Mouse (Mus musculus): ENCODE measurements at regions not wholly inside any gene's neighbourhood (a gene's known extent, or its start where the extent isn't known, plus 50 kb on each side); places are given as distances from the start of the nearest gene placed in this dataset.

DNA sequence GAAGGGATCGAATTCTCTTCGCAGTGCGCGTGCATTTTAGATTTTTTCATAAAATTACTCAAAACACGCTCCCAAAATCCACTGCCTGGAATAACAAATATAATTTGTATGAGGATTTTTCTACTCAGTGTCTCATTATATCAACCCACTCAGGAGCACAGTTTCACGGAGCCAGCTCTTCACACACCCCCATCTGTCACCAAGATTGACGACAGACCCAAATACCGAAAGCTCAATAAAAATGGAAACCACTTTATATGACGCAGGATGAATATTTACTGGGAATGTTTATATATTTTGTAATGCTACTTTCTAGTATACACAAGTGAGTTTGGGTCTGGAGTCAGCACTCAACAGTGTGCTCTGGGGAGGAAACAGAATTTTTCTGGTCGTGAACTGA, 333.0 kb downstream of the Nkx6-1 start:
- 92% methylated on average over 10 of the region's 10 CpGs for WGBS
- no peak for TF ChIP-seq POLR2A (IDR thresholded peaks at IDR 0.05; ENCODE audit: insufficient read depth, low read depth, low read length)
- TF ChIP-seq CTCF (IDR thresholded peaks at IDR 0.05; ENCODE audit: insufficient read depth, low read depth, low read length), result no peak
- Histone ChIP-seq H3K4me3 (ENCODE audit: insufficient read depth, low read depth, low read length) (no peak overlapping the region), H3K4me1 (ENCODE audit: control insufficient read depth, insufficient read depth, low read length) (no peaks in the 10 kb centered on the region), H3K27ac (ENCODE audit: insufficient read depth, low read depth, low read length) (no peak overlapping the region)

DNA sequence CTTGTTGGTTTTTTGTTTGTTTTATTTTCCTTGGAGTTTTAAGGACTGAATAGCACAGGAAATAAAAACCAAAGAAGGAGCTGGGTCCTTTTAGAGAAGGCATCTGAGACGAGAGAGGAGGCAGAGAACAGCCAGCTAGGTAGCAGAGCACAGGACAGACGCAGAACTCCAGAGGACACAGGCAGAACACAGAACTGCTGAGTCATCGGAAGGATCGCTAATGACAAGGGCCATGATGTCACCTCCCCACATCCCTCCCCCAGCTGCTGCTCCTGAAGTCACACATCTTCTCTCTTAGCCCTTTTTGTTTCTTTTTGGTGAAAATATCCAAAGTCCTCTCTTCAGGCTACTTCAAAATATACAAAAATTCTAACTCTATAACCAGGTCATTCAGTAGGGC, 338.7 kb downstream of the Nkx6-1 start:
- 65% methylated on average over 4 of the region's 4 CpGs for WGBS
- Histone ChIP-seq H3K4me1 (ENCODE audit: control insufficient read depth, insufficient read depth, low read length) (peaks cover 2% of the 10 kb centered on the region; the same call in 1 of the 2 replicates), H3K27ac (ENCODE audit: insufficient read depth, low read depth, low read length) (no peak overlapping the region), H3K4me3 (ENCODE audit: insufficient read depth, low read depth, low read length) (no peak overlapping the region)
- no peak for TF ChIP-seq POLR2A (IDR thresholded peaks at IDR 0.05; ENCODE audit: insufficient read depth, low read depth, low read length)
- TF ChIP-seq CTCF (IDR thresholded peaks at IDR 0.05; ENCODE audit: insufficient read depth, low read depth, low read length), result no peak

DNA sequence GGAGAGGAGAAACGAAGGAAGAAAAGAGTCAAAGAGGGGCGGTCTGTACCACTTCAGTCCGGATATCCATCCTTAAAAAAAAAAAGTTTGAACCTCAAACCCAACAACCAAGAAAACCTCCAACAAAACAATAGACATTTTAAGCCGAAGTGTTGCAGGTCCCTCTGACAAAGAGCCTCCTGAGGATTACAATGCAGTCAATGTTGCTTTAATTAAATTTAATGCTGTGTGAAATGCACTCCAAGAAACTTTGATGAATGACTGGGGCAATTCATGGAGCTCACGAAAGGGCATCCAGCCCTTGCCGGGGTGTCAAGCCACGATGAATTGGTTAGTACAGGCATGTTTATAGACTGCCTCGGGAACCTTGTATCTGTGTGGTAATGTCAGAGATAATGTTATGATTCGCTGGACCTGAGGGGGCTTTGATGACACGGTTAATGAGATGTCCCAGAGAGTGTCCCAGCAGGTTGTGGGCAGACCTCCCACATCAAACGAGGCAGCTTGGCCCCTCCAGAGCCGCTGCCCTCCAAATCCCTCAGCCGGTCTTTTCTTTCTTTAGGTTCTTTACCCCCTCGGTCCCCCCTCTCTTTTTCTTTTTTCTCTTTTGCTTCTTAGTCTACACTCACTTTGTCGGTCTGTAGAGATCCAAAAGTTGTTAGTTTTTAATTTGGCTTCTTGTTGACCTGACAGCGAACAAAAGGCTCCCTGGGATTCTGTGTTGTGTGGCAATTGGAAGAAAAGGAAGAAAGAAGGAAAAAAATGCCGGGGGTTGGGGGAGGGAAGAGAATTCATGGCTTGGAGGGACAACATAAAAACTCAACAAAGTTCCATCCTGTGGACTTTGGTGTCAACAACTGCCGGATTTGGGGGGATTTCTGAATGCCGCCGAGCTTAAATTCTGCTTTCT, 341.5 kb downstream of the Nkx6-1 start:
- WGBS, result 16% methylated on average over 20 of the region's 20 CpGs
- Histone ChIP-seq H3K4me3 (ENCODE audit: insufficient read depth, low read depth, low read length) (no peak overlapping the region), H3K27ac (ENCODE audit: insufficient read depth, low read depth, low read length) (no peak overlapping the region), H3K4me1 (ENCODE audit: control insufficient read depth, insufficient read depth, low read length) (peaks cover 2% of the 10 kb centered on the region; the same call in 1 of the 2 replicates)
- no peak for TF ChIP-seq POLR2A (IDR thresholded peaks at IDR 0.05; ENCODE audit: insufficient read depth, low read depth, low read length)
- no peak for TF ChIP-seq CTCF (IDR thresholded peaks at IDR 0.05; ENCODE audit: insufficient read depth, low read depth, low read length)

DNA sequence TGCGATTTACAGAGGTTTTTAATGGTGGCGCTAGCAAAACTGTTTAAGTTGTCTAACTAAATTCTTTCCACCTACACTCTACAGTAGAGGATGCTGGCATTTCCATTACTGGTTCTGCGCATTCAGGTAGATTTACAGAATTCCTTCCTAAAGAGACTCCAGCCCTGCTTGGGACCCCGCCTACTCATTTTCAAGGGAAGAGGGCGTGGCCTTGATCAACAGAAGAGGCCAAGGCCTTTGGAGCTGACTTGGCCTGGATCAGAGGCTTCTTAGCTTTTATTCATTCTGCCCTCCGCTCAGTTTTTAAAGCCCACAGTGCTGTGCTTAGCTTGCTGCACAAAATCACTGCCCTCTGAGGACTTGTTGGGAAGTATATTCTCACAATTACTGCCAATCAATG, 364.8 kb downstream of the Nkx6-1 start:
- Histone ChIP-seq H3K4me3 (ENCODE audit: insufficient read depth, low read depth, low read length) (no peak overlapping the region), H3K27ac (ENCODE audit: insufficient read depth, low read depth, low read length) (no peak overlapping the region), H3K4me1 (ENCODE audit: control insufficient read depth, insufficient read depth, low read length) (no peaks in the 10 kb centered on the region)
- no peak for TF ChIP-seq POLR2A (IDR thresholded peaks at IDR 0.05; ENCODE audit: insufficient read depth, low read depth, low read length)
- no peak for TF ChIP-seq CTCF (IDR thresholded peaks at IDR 0.05; ENCODE audit: insufficient read depth, low read depth, low read length)
- 91% methylated on average over 6 of the region's 6 CpGs for WGBS

DNA sequence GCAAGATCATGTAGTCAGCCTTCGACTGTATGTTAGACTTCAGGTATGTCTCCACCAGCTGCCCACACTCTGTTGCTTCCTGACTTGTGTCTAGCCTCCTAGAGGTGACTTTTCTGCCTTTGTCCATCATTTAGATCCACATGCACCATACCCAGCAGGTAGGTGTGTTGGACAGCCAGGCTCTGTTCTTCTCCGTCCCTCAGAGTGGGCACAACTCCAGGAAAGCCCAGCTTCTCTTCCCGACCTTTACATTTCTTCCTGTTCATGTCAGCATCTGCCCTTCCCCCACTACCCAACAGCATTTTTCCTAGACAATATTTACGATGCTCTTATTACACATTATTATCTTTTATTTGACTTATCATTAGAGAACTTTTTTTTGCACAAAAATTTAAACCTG, 366.4 kb downstream of the Nkx6-1 start:
- 83% methylated on average over 4 of the region's 4 CpGs for WGBS
- TF ChIP-seq POLR2A (IDR thresholded peaks at IDR 0.05; ENCODE audit: insufficient read depth, low read depth, low read length) (no peak), CTCF (IDR thresholded peaks at IDR 0.05; ENCODE audit: insufficient read depth, low read depth, low read length) (no peak)
- H3K27ac ChIP-seq (ENCODE audit: insufficient read depth, low read depth, low read length), result no peak overlapping the region
- no peak overlapping the region for H3K4me3 ChIP-seq (ENCODE audit: insufficient read depth, low read depth, low read length)
- H3K4me1 ChIP-seq (ENCODE audit: control insufficient read depth, insufficient read depth, low read length), result no peaks in the 10 kb centered on the region

DNA sequence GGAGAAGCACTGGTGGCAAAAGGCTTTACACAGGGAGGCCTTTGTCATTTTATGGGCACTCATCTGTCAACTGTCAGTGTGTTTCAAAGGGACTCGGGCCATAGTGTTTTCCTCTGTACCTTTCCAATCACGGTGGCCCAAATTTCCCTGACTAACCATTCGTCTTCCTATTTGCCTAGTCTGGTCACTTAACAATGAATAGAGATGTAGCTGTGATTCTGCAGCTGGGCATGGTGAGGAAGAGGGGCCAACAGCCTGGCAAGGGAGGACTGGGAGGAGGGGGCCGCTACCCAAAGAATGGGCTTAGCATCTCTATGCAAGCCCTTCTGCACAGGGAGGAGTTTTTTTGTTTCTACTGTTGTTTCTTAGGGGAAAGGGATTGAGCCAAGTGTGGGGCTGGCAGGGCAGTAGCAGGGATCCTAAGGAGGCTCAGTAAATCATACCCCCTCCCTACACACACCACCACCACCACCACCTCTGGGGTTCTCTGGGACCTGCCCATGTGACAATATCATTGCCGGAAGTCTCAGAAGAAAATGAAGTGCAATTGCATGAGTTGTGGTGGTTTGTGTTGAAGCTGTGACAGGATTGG, 367.2 kb downstream of the Nkx6-1 start:
- WGBS, result 59% methylated on average over 5 of the region's 5 CpGs
- H3K4me1 ChIP-seq (ENCODE audit: control insufficient read depth, insufficient read depth, low read length), result no peaks in the 10 kb centered on the region
- no peak overlapping the region for H3K4me3 ChIP-seq (ENCODE audit: insufficient read depth, low read depth, low read length)
- no peak for TF ChIP-seq CTCF (IDR thresholded peaks at IDR 0.05; ENCODE audit: insufficient read depth, low read depth, low read length)
- TF ChIP-seq POLR2A (IDR thresholded peaks at IDR 0.05; ENCODE audit: insufficient read depth, low read depth, low read length), result no peak
- no peak overlapping the region for H3K27ac ChIP-seq (ENCODE audit: insufficient read depth, low read depth, low read length)

DNA sequence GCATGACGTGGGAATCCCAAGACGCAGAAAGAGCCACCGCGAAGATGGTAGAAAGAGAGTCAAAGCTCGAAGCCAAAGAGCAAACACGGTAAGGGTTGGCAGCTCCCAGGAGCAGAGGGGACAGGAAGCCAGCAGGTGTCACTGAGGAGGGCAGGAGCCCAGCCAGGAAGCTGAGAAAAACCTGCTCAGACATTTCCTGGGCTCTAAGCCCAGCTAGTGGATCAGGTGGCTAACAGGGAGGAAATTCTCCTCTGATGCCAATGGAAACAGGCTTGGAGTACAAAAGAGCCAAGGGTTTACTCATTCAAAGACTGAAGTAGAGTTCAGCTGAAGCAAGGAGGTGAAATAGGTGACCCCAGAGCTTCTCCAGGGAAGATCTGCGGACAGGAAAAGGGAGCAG, 368.9 kb downstream of the Nkx6-1 start:
- TF ChIP-seq CTCF (IDR thresholded peaks at IDR 0.05; ENCODE audit: insufficient read depth, low read depth, low read length) (no peak), POLR2A (IDR thresholded peaks at IDR 0.05; ENCODE audit: insufficient read depth, low read depth, low read length) (no peak)
- no peaks in the 10 kb centered on the region for H3K4me1 ChIP-seq (ENCODE audit: control insufficient read depth, insufficient read depth, low read length)
- no peak overlapping the region for H3K4me3 ChIP-seq (ENCODE audit: insufficient read depth, low read depth, low read length)
- H3K27ac ChIP-seq (ENCODE audit: insufficient read depth, low read depth, low read length), result no peak overlapping the region
- WGBS, result 62% methylated on average over 7 of the region's 7 CpGs

DNA sequence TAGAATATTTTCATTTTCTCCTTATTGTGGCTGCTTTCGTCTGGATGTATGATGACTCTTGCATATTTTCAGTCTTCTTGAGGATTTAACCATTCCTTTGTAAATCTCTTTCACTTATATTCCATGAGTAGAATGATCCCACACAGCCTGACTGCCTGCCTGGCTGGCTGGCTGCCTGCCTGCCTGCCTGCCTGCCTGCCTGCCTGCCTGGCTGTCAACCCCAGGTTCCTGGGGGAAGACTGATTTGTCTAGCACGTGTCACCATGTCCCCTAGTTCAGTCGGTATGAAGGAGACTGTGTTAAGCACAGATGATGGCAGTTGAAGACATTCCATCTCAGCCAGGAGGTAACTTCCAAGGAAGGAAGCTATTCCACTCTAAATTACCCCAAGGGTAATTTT, 370.8 kb downstream of the Nkx6-1 start:
- no peaks in the 10 kb centered on the region for H3K4me1 ChIP-seq (ENCODE audit: control insufficient read depth, insufficient read depth, low read length)

DNA sequence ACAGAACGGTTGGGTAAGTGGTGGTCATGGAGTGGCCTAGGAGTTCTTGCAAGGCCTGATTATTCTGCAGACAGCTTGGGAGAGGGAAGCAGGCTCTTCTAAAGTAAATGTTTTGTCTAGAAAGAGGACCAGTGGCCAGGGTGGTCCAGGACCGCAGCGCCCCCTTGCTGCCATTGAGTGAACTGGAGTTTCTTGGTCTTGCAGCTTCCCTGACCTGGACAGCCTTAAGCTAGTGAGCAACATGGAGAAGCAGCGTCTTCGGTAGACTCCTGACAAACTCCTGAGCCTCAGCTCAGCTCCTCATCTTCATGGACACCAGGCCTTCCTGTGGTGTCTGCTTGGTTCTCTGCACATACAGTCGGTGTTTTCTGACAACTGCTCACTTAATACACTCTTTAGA, 376.4 kb downstream of the Nkx6-1 start:
- H3K4me1 ChIP-seq (ENCODE audit: control insufficient read depth, insufficient read depth, low read length), result no peaks in the 10 kb centered on the region
- no peak overlapping the region for H3K4me3 ChIP-seq (ENCODE audit: insufficient read depth, low read depth, low read length)
- TF ChIP-seq POLR2A (IDR thresholded peaks at IDR 0.05; ENCODE audit: insufficient read depth, low read depth, low read length) (no peak), CTCF (IDR thresholded peaks at IDR 0.05; ENCODE audit: insufficient read depth, low read depth, low read length) (peak; percentile 21; the same call in 1 of the 2 replicates)
- WGBS, result 64% methylated on average over 6 of the region's 6 CpGs
- H3K27ac ChIP-seq (ENCODE audit: insufficient read depth, low read depth, low read length), result no peak overlapping the region

More for the DNA sequence above, 370.8 kb downstream of the Nkx6-1 start:
- Histone ChIP-seq H3K4me3 (ENCODE audit: insufficient read depth, low read depth, low read length) (no peak overlapping the region), H3K27ac (ENCODE audit: insufficient read depth, low read depth, low read length) (no peak overlapping the region)
- 69% methylated on average over 3 of the region's 3 CpGs for WGBS
- TF ChIP-seq CTCF (IDR thresholded peaks at IDR 0.05; ENCODE audit: insufficient read depth, low read depth, low read length), result no peak
- TF ChIP-seq POLR2A (IDR thresholded peaks at IDR 0.05; ENCODE audit: insufficient read depth, low read depth, low read length), result no peak

Measured in olfactory bulb, adult 2 months (tissue).